Mouse (Mus musculus): ENCODE results near the gene Ankle1. TPM values are rescaled to one million over a fixed set of nuclear protein-coding genes. Genes with fewer than 3 reads are reported as not detected.

The Ankle1 gene
- polyA plus RNA-seq (2014; fragmentation: Nextera tagmentation; extraction: Ambion mirVana) = 13.0 and 16.4 TPM in 2 replicates

GRCm38 (mm10) chr8:71405401-71406098, at the start of gene Ankle1:
TSS of gene Ankle1 (plus strand) at chr8:71406010.
- WGBS = 20% methylated on average over 27 of the region's 33 CpGs
- peak; percentile 93 for ATAC-seq (ENCODE audit: low read depth)
- H3K9me3 ChIP-seq (ENCODE audit: control insufficient read depth, low read length) = no peaks in the 10 kb centered on the region
- H3K4me1 ChIP-seq (ENCODE audit: control insufficient read depth, insufficient read depth, low read length) = peaks cover 6% of the 10 kb centered on the region; the same call in 1 of the 2 replicates
- peak within 1 kb of the TSS; percentile 63 for H3K27ac ChIP-seq (replicated peaks; ENCODE audit: low read depth, low read length)
- peak within 1 kb of the TSS; percentile 98 for H3K4me2 ChIP-seq (ENCODE audit: low read depth, low read length)
- peak within 1 kb of the TSS; percentile 73 for H3K9ac ChIP-seq (ENCODE audit: low read depth, low read length)
- peak; percentile 95 for DNase-seq (ENCODE audit: low spot score)
- no peaks in the 10 kb centered on the region for H3K27me3 ChIP-seq (replicated peaks; ENCODE audit: control insufficient read depth, insufficient read depth, low read length)
- peaks cover 36% of the 10 kb centered on the region for H3K36me3 ChIP-seq (ENCODE audit: control insufficient read depth, insufficient read depth, low read length)
- H3K4me3 ChIP-seq (ENCODE audit: low read depth, low read length) = peak within 1 kb of the TSS; percentile 69

GRCm38 (mm10) chr8:71358026-71358425, 47.8 kb upstream of the Ankle1 start:
- Histone ChIP-seq H3K9ac (ENCODE audit: low read depth, low read length) (no peak overlapping the region), H3K4me2 (ENCODE audit: low read depth, low read length) (no peak overlapping the region), H3K27me3 (replicated peaks; ENCODE audit: control insufficient read depth, insufficient read depth, low read length) (no peaks in the 10 kb centered on the region), H3K4me3 (ENCODE audit: low read depth, low read length) (no peak overlapping the region), H3K4me1 (ENCODE audit: control insufficient read depth, insufficient read depth, low read length) (no peaks in the 10 kb centered on the region), H3K36me3 (ENCODE audit: control insufficient read depth, insufficient read depth, low read length) (peaks cover 83% of the 10 kb centered on the region), H3K9me3 (ENCODE audit: control insufficient read depth, low read length) (no peaks in the 10 kb centered on the region), H3K27ac (replicated peaks; ENCODE audit: low read depth, low read length) (no peak overlapping the region)
- DNase-seq (ENCODE audit: low spot score) (no peak), ATAC-seq (ENCODE audit: low read depth) (no peak)
- 72% methylated on average over 3 of the region's 3 CpGs for WGBS

- DNase-seq (ENCODE audit: low spot score) (peak; percentile 98), ATAC-seq (ENCODE audit: low read depth) (peak; percentile 83)
- no peaks in the 10 kb centered on the region for H3K27me3 ChIP-seq (replicated peaks; ENCODE audit: control insufficient read depth, insufficient read depth, low read length)
- peak within 1 kb of the TSS; percentile 69 for H3K4me3 ChIP-seq (ENCODE audit: low read depth, low read length)
- under 1% methylated on average over 51 of the region's 56 CpGs for WGBS
- no peaks in the 10 kb centered on the region for H3K9me3 ChIP-seq (ENCODE audit: control insufficient read depth, low read length)
- peaks cover 16% of the 10 kb centered on the region for H3K4me1 ChIP-seq (ENCODE audit: control insufficient read depth, insufficient read depth, low read length)
- peak within 1 kb of the TSS; percentile 77 for H3K4me2 ChIP-seq (ENCODE audit: low read depth, low read length)
- H3K36me3 ChIP-seq (ENCODE audit: control insufficient read depth, insufficient read depth, low read length) = peaks cover 12% of the 10 kb centered on the region
- peak within 1 kb of the TSS; percentile 77 for H3K9ac ChIP-seq (ENCODE audit: low read depth, low read length)
- H3K27ac ChIP-seq (replicated peaks; ENCODE audit: low read depth, low read length) = peak within 1 kb of the TSS; percentile 95
Observed at GRCm38 (mm10) chr8:71366771-71367528, 38.9 kb upstream of the Ankle1 start, which contains the start of gene Use1. TSS of gene Use1 (plus strand) at chr8:71366848.

GRCm38 (mm10) chr8:71367529-71368176, 38.2 kb upstream of the Ankle1 start:
- no peaks in the 10 kb centered on the region for H3K27me3 ChIP-seq (replicated peaks; ENCODE audit: control insufficient read depth, insufficient read depth, low read length)
- peak overlapping the region; percentile 77 for H3K9ac ChIP-seq (ENCODE audit: low read depth, low read length)
- H3K27ac ChIP-seq (replicated peaks; ENCODE audit: low read depth, low read length) = peak overlapping the region; percentile 95
- 40% methylated on average over 17 of the region's 17 CpGs for WGBS
- peaks cover 16% of the 10 kb centered on the region for H3K4me1 ChIP-seq (ENCODE audit: control insufficient read depth, insufficient read depth, low read length)
- ATAC-seq (ENCODE audit: low read depth) = no peak
- no peaks in the 10 kb centered on the region for H3K9me3 ChIP-seq (ENCODE audit: control insufficient read depth, low read length)
- no peak for DNase-seq (ENCODE audit: low spot score)
- H3K4me3 ChIP-seq (ENCODE audit: low read depth, low read length) = peak overlapping the region; percentile 69
- H3K36me3 ChIP-seq (ENCODE audit: control insufficient read depth, insufficient read depth, low read length) = peaks cover 12% of the 10 kb centered on the region
- H3K4me2 ChIP-seq (ENCODE audit: low read depth, low read length) = peak overlapping the region; percentile 77

GRCm38 (mm10) chr8:71368366-71368765, 37.4 kb upstream of the Ankle1 start:
- H3K36me3 ChIP-seq (ENCODE audit: control insufficient read depth, insufficient read depth, low read length) = peaks cover 16% of the 10 kb centered on the region
- no peak overlapping the region for H3K4me3 ChIP-seq (ENCODE audit: low read depth, low read length)
- no peaks in the 10 kb centered on the region for H3K9me3 ChIP-seq (ENCODE audit: control insufficient read depth, low read length)
- ATAC-seq (ENCODE audit: low read depth) = no peak
- DNase-seq (ENCODE audit: low spot score) = no peak
- no peak overlapping the region for H3K9ac ChIP-seq (ENCODE audit: low read depth, low read length)
- no peaks in the 10 kb centered on the region for H3K27me3 ChIP-seq (replicated peaks; ENCODE audit: control insufficient read depth, insufficient read depth, low read length)
- H3K4me2 ChIP-seq (ENCODE audit: low read depth, low read length) = peak overlapping the region; percentile 77
- H3K27ac ChIP-seq (replicated peaks; ENCODE audit: low read depth, low read length) = peak overlapping the region; percentile 95; the same call in 1 of the 2 replicates
- H3K4me1 ChIP-seq (ENCODE audit: control insufficient read depth, insufficient read depth, low read length) = peaks cover 16% of the 10 kb centered on the region

GRCm38 (mm10) chr8:71369040-71369718, 36.6 kb upstream of the Ankle1 start:
- ATAC-seq (ENCODE audit: low read depth) = no peak
- DNase-seq (ENCODE audit: low spot score) = no peak
- no peaks in the 10 kb centered on the region for H3K9me3 ChIP-seq (ENCODE audit: control insufficient read depth, low read length)
- H3K27ac ChIP-seq (replicated peaks; ENCODE audit: low read depth, low read length) = no peak overlapping the region
- peaks cover 25% of the 10 kb centered on the region for H3K36me3 ChIP-seq (ENCODE audit: control insufficient read depth, insufficient read depth, low read length)
- no peak overlapping the region for H3K4me3 ChIP-seq (ENCODE audit: low read depth, low read length)
- no peaks in the 10 kb centered on the region for H3K27me3 ChIP-seq (replicated peaks; ENCODE audit: control insufficient read depth, insufficient read depth, low read length)
- 88% methylated on average over 10 of the region's 10 CpGs for WGBS
- H3K4me2 ChIP-seq (ENCODE audit: low read depth, low read length) = no peak overlapping the region
- no peak overlapping the region for H3K9ac ChIP-seq (ENCODE audit: low read depth, low read length)
- H3K4me1 ChIP-seq (ENCODE audit: control insufficient read depth, insufficient read depth, low read length) = peaks cover 16% of the 10 kb centered on the region

GRCm38 (mm10) chr8:71370711-71371235, 35.0 kb upstream of the Ankle1 start:
- Histone ChIP-seq H3K4me1 (ENCODE audit: control insufficient read depth, insufficient read depth, low read length) (peaks cover 21% of the 10 kb centered on the region), H3K9me3 (ENCODE audit: control insufficient read depth, low read length) (no peaks in the 10 kb centered on the region), H3K4me3 (ENCODE audit: low read depth, low read length) (peak overlapping the region; percentile 67), H3K4me2 (ENCODE audit: low read depth, low read length) (peak overlapping the region; percentile 48), H3K9ac (ENCODE audit: low read depth, low read length) (no peak overlapping the region; the same call in 1 of the 2 replicates), H3K27ac (replicated peaks; ENCODE audit: low read depth, low read length) (peak overlapping the region; percentile 82; the same call in 1 of the 2 replicates), H3K27me3 (replicated peaks; ENCODE audit: control insufficient read depth, insufficient read depth, low read length) (no peaks in the 10 kb centered on the region), H3K36me3 (ENCODE audit: control insufficient read depth, insufficient read depth, low read length) (peaks cover 41% of the 10 kb centered on the region)
- 15% methylated on average over 5 of the region's 5 CpGs for WGBS
- DNase-seq (ENCODE audit: low spot score) (no peak), ATAC-seq (ENCODE audit: low read depth) (no peak)
